Mouse (Mus musculus): ENCODE measurements around the gene Scmh1. TPM values are rescaled to one million over a fixed set of nuclear protein-coding genes. Genes with fewer than 3 reads are reported as not detected.

Scmh1 gene
- total and polyA plus RNA-seq, 2 experiments from 2014 or later: 57.3 to 66.8 TPM

DNA sequence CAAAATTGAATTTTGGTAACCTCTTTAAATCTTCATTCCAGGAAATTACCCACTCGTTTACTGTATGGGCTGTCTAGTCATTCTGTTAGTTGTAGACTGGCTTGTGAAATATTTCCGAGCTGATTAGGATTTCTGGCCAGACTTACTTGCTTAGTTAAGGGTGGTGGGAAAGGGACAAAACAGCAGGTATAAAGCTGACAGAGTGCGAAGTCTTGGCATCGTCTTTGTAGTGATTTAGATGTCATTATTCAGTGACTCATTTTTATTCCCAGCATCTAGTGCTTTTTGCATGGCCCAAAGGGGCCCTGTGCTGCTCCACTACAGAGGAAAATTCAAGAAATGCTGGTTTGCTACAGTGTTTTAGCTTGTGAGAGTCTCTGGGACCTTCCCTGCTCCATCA lies 56.7 kb downstream of the Scmh1 start:
- DNase-seq (ENCODE audit: low spot score): no peak
- Histone ChIP-seq H3K36me3 (ENCODE audit: insufficient read depth, low read length) (peaks cover 1% of the 10 kb centered on the region), H3K4me2 (ENCODE audit: low read depth, low read length, poor library complexity, severe bottlenecking) (no peak overlapping the region), H3K9ac (replicated peaks; ENCODE audit: low read length, poor library complexity, severe bottlenecking) (no peak overlapping the region), H3K9me3 (ENCODE audit: low read length) (no peaks in the 10 kb centered on the region), H3K4me3 (ENCODE audit: low read depth, low read length) (no peak overlapping the region), H3K4me1 (ENCODE audit: insufficient read depth, low read length) (no peaks in the 10 kb centered on the region), H3K27ac (ENCODE audit: low read depth, low read length) (no peak overlapping the region), H3K27me3 (ENCODE audit: insufficient read depth, low read length) (no peaks in the 10 kb centered on the region)
- no peak for TF ChIP-seq CTCF (IDR thresholded peaks at IDR 0.05)
- WGBS: 56% methylated on average over 4 of the region's 4 CpGs
- no peak for ATAC-seq (ENCODE audit: low FRiP score)

DNA sequence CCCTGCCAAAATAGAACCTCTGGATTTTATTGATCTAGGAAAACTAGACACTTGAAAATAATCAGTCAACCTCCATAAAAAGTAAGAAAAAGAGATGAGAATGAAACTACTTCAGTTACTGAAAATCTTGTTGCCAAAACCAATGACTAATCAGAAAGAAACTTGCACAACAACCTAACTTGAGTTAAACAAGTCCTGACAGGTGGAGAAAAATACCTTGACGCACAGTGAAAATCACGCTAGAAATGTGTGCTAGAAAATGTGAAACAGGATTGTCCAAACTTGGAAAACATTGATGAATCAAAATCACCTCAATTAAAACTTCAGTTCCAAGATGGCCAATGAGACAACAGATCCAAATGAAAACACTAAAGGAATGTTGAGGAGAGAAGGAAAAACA lies 67.9 kb downstream of the Scmh1 start:
- WGBS: 96% methylated on average over 2 of the region's 2 CpGs
- H3K36me3 ChIP-seq (ENCODE audit: insufficient read depth, low read length): peaks cover 17% of the 10 kb centered on the region

DNA sequence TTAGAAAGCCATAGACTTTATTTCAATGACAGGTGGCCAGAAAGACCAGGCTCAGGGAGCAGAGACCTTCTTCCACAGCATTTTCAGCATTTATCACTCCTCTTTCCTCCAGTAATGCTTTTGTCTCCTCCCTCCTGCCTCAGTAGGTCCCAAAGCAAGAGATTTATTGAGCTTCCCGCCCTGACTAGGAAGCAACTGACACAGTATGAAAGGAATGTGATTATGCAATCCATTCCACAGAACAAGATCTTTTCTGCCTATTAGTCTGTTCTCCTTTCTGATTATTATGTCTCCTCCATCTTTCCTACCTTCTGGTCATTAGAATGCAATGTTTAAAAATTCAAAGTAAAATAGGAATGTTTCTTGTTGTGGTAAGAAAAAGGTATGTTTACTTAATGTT lies 82.6 kb downstream of the Scmh1 start:
- no peak for ATAC-seq (ENCODE audit: low FRiP score)
- no peak for TF ChIP-seq CTCF (IDR thresholded peaks at IDR 0.05)
- Histone ChIP-seq H3K9ac (replicated peaks; ENCODE audit: low read length, poor library complexity, severe bottlenecking) (no peak overlapping the region), H3K9me3 (ENCODE audit: low read length) (no peaks in the 10 kb centered on the region), H3K27me3 (ENCODE audit: insufficient read depth, low read length) (no peaks in the 10 kb centered on the region), H3K4me2 (ENCODE audit: low read depth, low read length, poor library complexity, severe bottlenecking) (no peak overlapping the region), H3K27ac (ENCODE audit: low read depth, low read length) (no peak overlapping the region), H3K4me3 (ENCODE audit: low read depth, low read length) (no peak overlapping the region), H3K36me3 (ENCODE audit: insufficient read depth, low read length) (0 out of 2 replicates have a peak, but pooled peaks cover 7% of the 10 kb centered on the region), H3K4me1 (ENCODE audit: insufficient read depth, low read length) (no peaks in the 10 kb centered on the region)
- DNase-seq (ENCODE audit: low spot score): no peak
- 54% methylated on average over 1 of the region's 1 CpGs for WGBS

More for the DNA sequence above, 67.9 kb downstream of the Scmh1 start:
- no peak for TF ChIP-seq CTCF (IDR thresholded peaks at IDR 0.05)
- H3K27me3 ChIP-seq (ENCODE audit: insufficient read depth, low read length): no peaks in the 10 kb centered on the region
- no peak overlapping the region for H3K9ac ChIP-seq (replicated peaks; ENCODE audit: low read length, poor library complexity, severe bottlenecking)
- H3K4me3 ChIP-seq (ENCODE audit: low read depth, low read length): no peak overlapping the region
- H3K4me1 ChIP-seq (ENCODE audit: insufficient read depth, low read length): no peaks in the 10 kb centered on the region
- H3K4me2 ChIP-seq (ENCODE audit: low read depth, low read length, poor library complexity, severe bottlenecking): no peak overlapping the region
- ATAC-seq (ENCODE audit: low FRiP score) (no peak), DNase-seq (ENCODE audit: low spot score) (no peak)
- no peak overlapping the region for H3K27ac ChIP-seq (ENCODE audit: low read depth, low read length)
- H3K9me3 ChIP-seq (ENCODE audit: low read length): no peaks in the 10 kb centered on the region

DNA sequence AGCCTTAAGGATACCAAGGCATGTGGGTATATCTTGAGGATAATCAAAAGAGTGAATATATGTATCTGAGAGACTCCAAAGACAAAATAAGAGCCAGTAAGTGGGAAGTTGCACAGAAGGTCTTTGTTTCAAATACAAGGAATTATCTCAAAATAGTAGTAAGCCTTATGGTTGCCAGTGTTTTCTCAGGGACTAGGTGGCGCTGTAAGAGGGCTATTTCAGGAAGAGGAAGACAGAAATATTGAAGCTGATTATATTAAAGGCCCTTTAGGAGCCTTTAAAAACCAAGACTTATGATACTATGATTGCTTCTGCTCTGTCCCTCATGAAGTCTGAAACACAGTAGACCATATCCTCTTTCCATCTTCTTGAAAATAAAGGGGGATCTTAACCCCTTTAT lies 101.9 kb downstream of the Scmh1 start:
- ATAC-seq (ENCODE audit: low FRiP score) (no peak), DNase-seq (ENCODE audit: low spot score) (no peak)
- 91% methylated on average over 1 of the region's 1 CpGs for WGBS
- H3K4me2 ChIP-seq (ENCODE audit: low read depth, low read length, poor library complexity, severe bottlenecking): no peak overlapping the region
- peaks cover 20% of the 10 kb centered on the region for H3K36me3 ChIP-seq (ENCODE audit: insufficient read depth, low read length)
- H3K4me1 ChIP-seq (ENCODE audit: insufficient read depth, low read length): no peaks in the 10 kb centered on the region
- no peaks in the 10 kb centered on the region for H3K27me3 ChIP-seq (ENCODE audit: insufficient read depth, low read length)
- no peak for TF ChIP-seq CTCF (IDR thresholded peaks at IDR 0.05)
- H3K9ac ChIP-seq (replicated peaks; ENCODE audit: low read length, poor library complexity, severe bottlenecking): no peak overlapping the region
- no peak overlapping the region for H3K4me3 ChIP-seq (ENCODE audit: low read depth, low read length)
- H3K9me3 ChIP-seq (ENCODE audit: low read length): no peaks in the 10 kb centered on the region
- H3K27ac ChIP-seq (ENCODE audit: low read depth, low read length): no peak overlapping the region

DNA sequence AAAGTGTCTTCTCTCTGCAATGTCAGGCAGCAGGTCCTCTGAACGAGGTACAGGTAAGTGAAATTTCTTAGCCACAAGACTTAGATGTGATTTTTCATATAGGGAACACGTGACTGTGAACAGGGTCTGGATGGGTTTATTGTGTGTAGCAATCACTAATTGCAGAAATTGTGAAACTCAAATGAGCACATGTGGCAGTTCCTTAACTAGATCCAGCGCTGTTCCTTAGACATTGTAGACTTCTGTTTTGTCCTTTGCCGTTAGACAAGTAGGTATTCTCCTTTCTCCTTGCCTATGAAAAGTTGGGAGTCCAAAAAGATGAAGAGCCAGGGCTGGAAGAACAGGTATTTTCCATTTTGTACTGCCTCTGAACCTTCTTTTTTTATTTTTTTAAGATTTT lies 106.1 kb downstream of the Scmh1 start:
- Histone ChIP-seq H3K4me2 (ENCODE audit: low read depth, low read length, poor library complexity, severe bottlenecking) (no peak overlapping the region), H3K36me3 (ENCODE audit: insufficient read depth, low read length) (peaks cover 27% of the 10 kb centered on the region), H3K9me3 (ENCODE audit: low read length) (no peaks in the 10 kb centered on the region), H3K27me3 (ENCODE audit: insufficient read depth, low read length) (no peaks in the 10 kb centered on the region), H3K4me1 (ENCODE audit: insufficient read depth, low read length) (no peaks in the 10 kb centered on the region), H3K27ac (ENCODE audit: low read depth, low read length) (no peak overlapping the region), H3K4me3 (ENCODE audit: low read depth, low read length) (no peak overlapping the region), H3K9ac (replicated peaks; ENCODE audit: low read length, poor library complexity, severe bottlenecking) (no peak overlapping the region)
- WGBS: 97% methylated on average over 4 of the region's 4 CpGs
- no peak for TF ChIP-seq CTCF (IDR thresholded peaks at IDR 0.05)
- no peak for ATAC-seq (ENCODE audit: low FRiP score)
- no peak for DNase-seq (ENCODE audit: low spot score)

DNA sequence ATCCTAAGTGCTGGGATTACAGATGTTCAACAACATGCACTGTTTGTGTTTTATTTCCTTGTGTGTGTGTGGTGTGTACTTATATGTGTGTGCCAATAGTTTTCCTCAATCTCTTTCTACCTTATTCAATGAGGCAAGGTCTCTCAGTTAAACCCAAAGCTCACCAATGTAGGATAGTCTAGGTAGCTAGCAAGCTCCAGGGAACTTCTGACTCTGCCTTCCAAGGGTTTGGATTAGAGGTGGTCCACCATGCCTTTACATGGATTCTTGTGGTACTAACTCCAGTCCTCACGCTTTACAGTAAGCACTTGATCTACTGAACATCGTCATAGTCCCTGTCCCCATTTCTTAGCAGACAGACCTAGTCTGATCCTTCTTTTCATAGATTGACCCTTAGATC lies 109.3 kb downstream of the Scmh1 start:
- Histone ChIP-seq H3K27me3 (ENCODE audit: insufficient read depth, low read length) (no peaks in the 10 kb centered on the region), H3K36me3 (ENCODE audit: insufficient read depth, low read length) (peaks cover 41% of the 10 kb centered on the region), H3K4me2 (ENCODE audit: low read depth, low read length, poor library complexity, severe bottlenecking) (no peak overlapping the region), H3K9me3 (ENCODE audit: low read length) (no peaks in the 10 kb centered on the region), H3K27ac (ENCODE audit: low read depth, low read length) (no peak overlapping the region), H3K4me1 (ENCODE audit: insufficient read depth, low read length) (no peaks in the 10 kb centered on the region), H3K4me3 (ENCODE audit: low read depth, low read length) (no peak overlapping the region), H3K9ac (replicated peaks; ENCODE audit: low read length, poor library complexity, severe bottlenecking) (no peak overlapping the region)
- ATAC-seq (ENCODE audit: low FRiP score): no peak
- TF ChIP-seq CTCF (IDR thresholded peaks at IDR 0.05): no peak
- DNase-seq (ENCODE audit: low spot score): no peak
- WGBS: 100% methylated on average over 2 of the region's 2 CpGs

All from midbrain, postnatal 0 days (tissue).